Mouse (Mus musculus): Measurements from ENCODE around the gene Aspm. TPM values are rescaled to one million over a fixed set of nuclear protein-coding genes. Genes with fewer than 3 reads are reported as not detected.

Aspm gene
- polyA plus RNA-seq, 1 experiment from 2014 or later, result 2.8 TPM

Other genes starting within 250 kb of the Aspm start
- gene Crb1, start 77.7 kb upstream of the Aspm start, polyA plus RNA-seq (2015; fragmentation: Nextera tagmentation; extraction: Ambion mirVana), result 2.4 and 3.0 TPM in 2 replicates
- gene Zbtb41, start 32.5 kb upstream of the Aspm start, polyA plus RNA-seq (2015; fragmentation: Nextera tagmentation; extraction: Ambion mirVana), result 18.3 and 18.7 TPM in 2 replicates
- gene F13b, start 46.9 kb downstream of the Aspm start, polyA plus RNA-seq (2015; fragmentation: Nextera tagmentation; extraction: Ambion mirVana), result not detected in 2 replicates
- gene Cfhr1, start 105.5 kb downstream of the Aspm start, polyA plus RNA-seq (2015; fragmentation: Nextera tagmentation; extraction: Ambion mirVana), result not detected in 2 replicates

Data from midbrain, embryonic 15.5 days (tissue).